Mouse (Mus musculus) embryonic fibroblast, embryonic 13.5 days (primary cell): ENCODE measurements around the gene Pnpla3. TPM values are rescaled to one million over a fixed set of nuclear protein-coding genes. Genes with fewer than 3 reads are reported as not detected.

Experiments
- H3K27ac ChIP-seq: 2 replicates; pipeline ENCODE4 v1.5.1; 2012; ENCODE audit warnings: low read length, control low read depth, inconsistent platforms; ENCODE audit not compliant: insufficient read depth
- H3K4me1 ChIP-seq: 2 replicates; pipeline ENCODE4 v1.6.1; 2011; ENCODE audit warnings: low read length; ENCODE audit not compliant: control insufficient read depth, insufficient read depth
- H3K4me3 ChIP-seq: 2 replicates; pipeline ENCODE4 v1.5.1; 2011; ENCODE audit warnings: mild to moderate bottlenecking, control low read depth, low read length; ENCODE audit not compliant: insufficient read depth
- CTCF ChIP-seq: IDR thresholded peaks from 2 replicates; pipeline ENCODE4 v1.5.1; 2011; ENCODE audit warnings: mild to moderate bottlenecking, control low read depth, low read length, moderate library complexity, borderline replicate concordance; ENCODE audit not compliant: insufficient read depth
- POLR2A ChIP-seq: IDR thresholded peaks from 2 replicates; pipeline ENCODE4 v1.6.1; 2011; ENCODE audit warnings: low read depth, mild to moderate bottlenecking, control low read depth, low read length, moderate library complexity
- polyA plus RNA-seq: library from polyadenylated mRNA; stranded (reverse); fragments of >200 nt; gene quantifications from 2 replicates; pipeline ENCODE4 v1.2.4, GENCODE M21; 2011; ENCODE audit warnings: low read depth; ENCODE audit not compliant: missing spikeins, insufficient read length

Gene Pnpla3
- polyA plus RNA-seq, 1 experiment: not detected

- H3K27ac ChIP-seq: no peak overlapping the region
- H3K4me1 ChIP-seq: peaks cover 5% of the 10 kb centered on the region
These were observed 48.4 kb downstream of the Pnpla3 start for GRCm38 (mm10) chr15:84216026-84216425.

DNA sequence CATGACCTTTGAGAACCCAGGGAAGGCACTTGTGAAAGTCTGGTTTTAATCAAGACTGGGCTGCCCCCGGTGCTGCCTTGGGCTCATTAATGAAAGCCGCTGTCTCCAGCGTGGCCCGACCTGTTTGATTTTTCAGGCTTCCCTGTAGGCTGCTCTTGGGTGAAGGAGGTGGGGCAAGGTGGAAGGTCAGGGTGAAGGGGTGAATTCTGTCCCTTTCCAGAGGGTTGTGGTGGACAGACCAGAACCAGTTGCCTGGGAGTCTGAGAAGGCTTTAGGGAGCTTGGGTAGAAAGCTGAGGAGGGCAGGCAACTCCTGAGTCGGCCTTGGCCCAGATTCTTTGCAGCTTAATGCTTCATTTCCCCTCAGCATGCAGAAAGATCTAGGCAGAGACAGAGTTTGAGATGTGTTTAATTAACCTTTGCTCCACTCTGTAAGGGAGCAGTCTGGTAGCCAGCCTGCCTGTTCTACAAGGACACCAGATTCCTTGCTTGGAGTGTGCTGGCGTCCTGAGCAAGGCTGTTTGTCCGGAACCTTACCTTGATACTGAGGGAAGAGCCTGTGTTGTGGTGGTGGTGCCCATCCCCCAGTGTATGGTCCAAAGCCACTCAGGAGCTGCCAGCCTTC is 48.9 kb downstream of the Pnpla3 start:
- TF ChIP-seq CTCF (no peak), POLR2A (no peak)
- Histone ChIP-seq H3K4me1 (peaks cover 5% of the 10 kb centered on the region), H3K27ac (no peak overlapping the region), H3K4me3 (no peak overlapping the region)

More at GRCm38 (mm10) chr15:84216026-84216425, 48.4 kb downstream of the Pnpla3 start:
- no peak overlapping the region for H3K4me3 ChIP-seq
- TF ChIP-seq CTCF: no peak
- no peak for TF ChIP-seq POLR2A

DNA sequence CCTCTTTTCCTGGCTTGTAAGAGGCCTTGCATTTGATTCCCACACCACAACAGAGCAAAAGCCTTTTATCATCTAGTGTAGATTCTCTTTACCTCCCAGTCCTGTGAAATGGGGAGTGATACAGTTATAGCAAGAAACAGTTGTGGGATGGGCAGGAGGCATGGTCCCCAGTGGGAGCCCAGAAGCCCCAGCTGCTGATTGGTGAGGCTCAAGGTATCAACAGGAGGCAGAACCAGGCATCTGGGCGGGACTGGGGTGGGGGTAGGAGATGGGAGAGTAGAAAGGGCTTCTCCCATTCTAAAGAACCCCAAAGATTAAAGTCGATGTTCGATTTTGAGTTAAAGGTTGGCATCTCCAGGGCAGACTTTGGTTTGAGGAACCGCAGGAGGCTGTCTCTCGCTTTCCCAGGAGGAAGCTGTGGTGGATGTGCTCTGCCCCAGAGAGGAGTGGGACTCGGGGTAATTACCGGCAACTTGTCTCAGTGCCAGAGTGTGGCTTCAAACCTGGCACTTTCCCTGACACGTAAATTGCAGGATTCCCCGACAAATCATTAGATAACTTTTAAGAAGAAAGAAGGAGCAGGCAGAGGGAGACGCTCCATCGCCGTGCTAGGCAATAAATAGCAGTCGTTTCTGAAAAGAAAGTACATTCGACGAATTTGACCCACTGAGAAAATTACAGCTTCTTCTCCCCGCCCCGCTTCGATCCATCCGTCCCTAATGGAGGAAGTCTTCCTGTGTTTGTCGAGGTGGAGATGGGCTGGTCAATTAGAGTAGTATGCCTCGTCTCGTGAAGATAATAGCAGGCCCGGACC is 50.5 kb downstream of the Pnpla3 start:
- H3K27ac ChIP-seq: no peak overlapping the region
- TF ChIP-seq POLR2A: no peak
- TF ChIP-seq CTCF: no peak
- H3K4me3 ChIP-seq: no peak overlapping the region
- H3K4me1 ChIP-seq: peaks cover 6% of the 10 kb centered on the region; the same call in 1 of the 2 replicates

DNA sequence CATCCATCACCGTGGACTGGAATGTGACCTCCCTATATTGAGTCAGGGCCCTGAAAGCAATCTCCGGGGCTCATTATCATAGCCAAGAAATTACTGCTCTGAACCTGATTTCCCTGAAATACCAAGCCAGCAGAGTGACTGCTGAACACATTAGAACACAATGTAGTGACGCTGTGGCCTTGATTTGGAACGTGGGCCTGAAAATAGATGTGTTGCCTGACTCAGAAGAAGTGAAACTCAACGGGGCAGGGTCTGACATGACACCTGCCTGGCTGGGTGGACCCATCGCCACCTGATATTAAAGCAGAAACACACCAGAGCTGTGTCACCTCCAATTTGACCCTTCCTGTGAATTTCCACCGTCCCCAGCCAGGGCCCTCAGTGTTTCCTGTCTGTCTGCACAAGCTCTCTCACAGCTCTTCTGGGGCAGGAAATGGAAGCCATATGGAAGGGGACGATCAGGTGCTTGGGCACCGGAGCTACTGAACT is 51.2 kb downstream of the Pnpla3 start:
- Histone ChIP-seq H3K4me3 (no peak overlapping the region), H3K4me1 (peaks cover 6% of the 10 kb centered on the region; the same call in 1 of the 2 replicates), H3K27ac (no peak overlapping the region)
- TF ChIP-seq CTCF (no peak), POLR2A (no peak)

DNA sequence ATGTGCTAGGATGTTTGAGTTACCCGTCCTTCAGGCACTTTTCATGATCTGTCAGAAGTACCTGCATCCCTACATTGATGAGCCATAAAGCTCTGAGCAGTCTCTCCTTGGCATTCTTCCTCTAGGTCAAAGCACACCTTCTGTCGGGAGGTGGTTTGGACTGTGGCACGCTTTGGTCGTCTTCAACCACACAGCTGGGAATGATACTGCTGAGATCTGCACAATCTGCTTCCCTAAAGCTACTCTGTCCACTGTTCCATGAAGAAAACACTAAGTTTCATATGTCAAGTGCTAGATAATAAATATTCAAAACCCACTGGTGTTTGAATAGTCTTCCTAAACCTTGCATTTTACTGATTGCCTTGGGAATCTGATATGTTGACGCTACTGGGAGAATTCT is 53.9 kb downstream of the Pnpla3 start:
- no peak overlapping the region for H3K27ac ChIP-seq
- no peak for TF ChIP-seq POLR2A
- no peak for TF ChIP-seq CTCF
- peaks cover 6% of the 10 kb centered on the region; the same call in 1 of the 2 replicates for H3K4me1 ChIP-seq
- no peak overlapping the region for H3K4me3 ChIP-seq

DNA sequence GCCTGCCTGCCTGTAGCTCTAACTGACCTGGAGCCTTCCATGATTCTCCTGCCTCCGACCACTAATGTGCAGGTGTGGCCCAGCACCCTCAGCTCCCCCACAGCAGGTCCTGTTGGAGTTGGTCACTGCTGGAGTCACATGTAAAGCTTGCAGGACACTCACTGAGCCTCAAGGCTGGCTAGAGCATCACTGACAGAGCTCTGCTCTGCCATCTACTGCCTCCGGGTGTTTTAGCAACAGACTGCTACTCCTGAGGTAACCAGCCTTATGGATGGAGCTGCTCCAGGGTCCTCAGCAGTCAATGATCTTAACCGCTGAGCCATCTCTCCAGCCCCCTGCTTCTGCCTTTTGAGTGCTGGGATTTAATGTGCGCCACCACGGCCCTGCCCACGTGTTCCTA is 55.8 kb downstream of the Pnpla3 start:
- no peak overlapping the region for H3K27ac ChIP-seq

GRCm38 (mm10) chr15:84224779-84225178 is 57.1 kb downstream of the Pnpla3 start:
- no peak overlapping the region for H3K4me3 ChIP-seq
- no peak overlapping the region for H3K27ac ChIP-seq
- no peak for TF ChIP-seq CTCF
- no peak for TF ChIP-seq POLR2A
- peaks cover 2% of the 10 kb centered on the region; the same call in 1 of the 2 replicates for H3K4me1 ChIP-seq

More for the DNA sequence above, 55.8 kb downstream of the Pnpla3 start:
- Histone ChIP-seq H3K4me1 (peaks cover 6% of the 10 kb centered on the region; the same call in 1 of the 2 replicates), H3K4me3 (no peak overlapping the region)
- TF ChIP-seq POLR2A (no peak), CTCF (no peak)

DNA sequence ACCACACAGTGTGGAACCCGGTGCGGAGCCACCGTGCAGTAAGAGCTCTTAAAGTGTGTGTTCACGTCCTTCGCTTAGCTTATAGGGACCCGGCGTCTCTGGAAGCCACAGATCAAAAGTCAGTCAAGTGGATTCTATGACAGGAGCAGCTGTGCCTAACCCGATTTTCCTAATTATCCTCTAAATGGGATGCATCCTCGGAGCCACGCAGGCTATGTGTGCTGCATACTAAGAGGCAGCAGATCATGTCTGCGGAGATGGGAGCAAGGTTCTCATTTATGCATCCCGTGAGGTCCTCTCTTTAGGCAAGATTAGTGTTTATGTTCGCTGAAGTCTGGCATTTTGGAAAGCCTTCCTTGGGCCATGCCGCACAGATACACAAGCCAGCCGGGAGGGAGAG is 59.3 kb downstream of the Pnpla3 start:
- Histone ChIP-seq H3K27ac (no peak overlapping the region), H3K4me3 (no peak overlapping the region), H3K4me1 (peaks cover 5% of the 10 kb centered on the region)
- TF ChIP-seq POLR2A: no peak
- no peak for TF ChIP-seq CTCF

- no peak overlapping the region for H3K4me3 ChIP-seq
- no peak overlapping the region for H3K27ac ChIP-seq
- no peak for TF ChIP-seq POLR2A
- no peak for TF ChIP-seq CTCF
- peaks cover 7% of the 10 kb centered on the region; the same call in 1 of the 2 replicates for H3K4me1 ChIP-seq
These were observed 63.0 kb downstream of the Pnpla3 start for GRCm38 (mm10) chr15:84230661-84231060.

DNA sequence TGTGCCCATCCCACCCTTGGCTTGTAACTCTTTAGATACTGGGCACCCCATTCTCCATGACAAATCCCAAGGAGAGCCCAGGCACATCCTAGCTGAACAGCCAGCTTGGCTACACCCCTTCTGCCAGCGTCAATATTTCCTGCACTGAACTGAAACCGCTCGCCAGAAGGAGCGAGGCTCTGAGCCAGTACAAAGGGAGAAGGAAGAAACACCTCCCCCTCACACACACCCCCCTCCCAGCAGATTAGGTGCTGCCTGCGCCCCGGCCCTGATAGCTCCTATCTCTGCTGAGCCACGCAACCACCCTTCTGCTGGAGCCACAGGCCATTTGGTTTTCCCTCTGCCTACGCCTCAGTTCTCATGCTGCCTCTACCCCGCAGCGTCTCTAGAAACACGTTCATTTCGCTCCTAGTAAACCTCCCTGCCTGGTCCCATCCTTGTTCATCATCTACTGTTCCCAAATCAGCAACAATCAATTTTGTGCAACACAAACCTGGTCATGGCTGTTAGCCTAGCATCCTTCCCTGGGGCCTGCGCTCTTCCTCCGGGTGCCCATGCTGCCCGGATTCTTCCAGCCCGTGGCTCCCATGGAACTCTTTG is 63.6 kb downstream of the Pnpla3 start:
- Histone ChIP-seq H3K4me1 (peaks cover 7% of the 10 kb centered on the region; the same call in 1 of the 2 replicates), H3K27ac (no peak overlapping the region), H3K4me3 (peak overlapping the region; percentile 54)
- no peak for TF ChIP-seq CTCF
- no peak for TF ChIP-seq POLR2A
